Mouse (Mus musculus): ENCODE data around the gene Cdc25a.

The Cdc25a gene

GRCm38 (mm10) chr9:109892651-109893250 is 17.4 kb downstream of the Cdc25a start:
- peak; percentile 69 to 77 for DNase-seq (ENCODE audit: low read depth in 2 of 2, low spot score in 2 of 2)

- peak; percentile 23 to 36 for DNase-seq (ENCODE audit: low read depth in 2 of 2, low spot score in 2 of 2)
These were observed 19.2 kb downstream of the Cdc25a start for GRCm38 (mm10) chr9:109894413-109895090.

- DNase-seq (ENCODE audit: low read depth in 2 of 2, low spot score in 2 of 2) = no peak
These were observed 20.2 kb downstream of the Cdc25a start for GRCm38 (mm10) chr9:109895593-109895992.

GRCm38 (mm10) chr9:109896253-109897150 is 21.1 kb downstream of the Cdc25a start:
- DNase-seq (ENCODE audit: low read depth in 2 of 2, low spot score in 2 of 2) = no peak

- no peak for DNase-seq (ENCODE audit: low read depth in 2 of 2, low spot score in 2 of 2)
These were observed 22.6 kb downstream of the Cdc25a start for GRCm38 (mm10) chr9:109898027-109898426.

GRCm38 (mm10) chr9:109899361-109899760 is 24.0 kb downstream of the Cdc25a start:
- no peak for DNase-seq (ENCODE audit: low read depth in 2 of 2, low spot score in 2 of 2)

- no peak for DNase-seq (ENCODE audit: low read depth in 2 of 2, low spot score in 2 of 2)
These were observed 24.4 kb downstream of the Cdc25a start for GRCm38 (mm10) chr9:109899774-109900173.

- no peak for DNase-seq (ENCODE audit: low read depth in 2 of 2, low spot score in 2 of 2)
These were observed 25.2 kb downstream of the Cdc25a start for GRCm38 (mm10) chr9:109900604-109901003.

- DNase-seq (ENCODE audit: low read depth in 2 of 2, low spot score in 2 of 2) = no peak
These were observed 26.9 kb downstream of the Cdc25a start for GRCm38 (mm10) chr9:109902246-109902645.

- DNase-seq (ENCODE audit: low read depth in 2 of 2, low spot score in 2 of 2) = no peak
These were observed 27.4 kb downstream of the Cdc25a start for GRCm38 (mm10) chr9:109902740-109903139.

- DNase-seq (ENCODE audit: low read depth in 2 of 2, low spot score in 2 of 2) = no peak
These were observed 31.9 kb downstream of the Cdc25a start for GRCm38 (mm10) chr9:109907300-109907699.

- DNase-seq (ENCODE audit: low read depth in 2 of 2, low spot score in 2 of 2) = no peak
These were observed 32.5 kb downstream of the Cdc25a start for GRCm38 (mm10) chr9:109907774-109908465.

GRCm38 (mm10) chr9:109909102-109909501 is 33.7 kb downstream of the Cdc25a start:
- no peak for DNase-seq (ENCODE audit: low read depth in 2 of 2, low spot score in 2 of 2)

- no peak for DNase-seq (ENCODE audit: low read depth in 2 of 2, low spot score in 2 of 2)
These were observed 34.5 kb downstream of the Cdc25a start for GRCm38 (mm10) chr9:109909926-109910325.

GRCm38 (mm10) chr9:109911779-109912178 is 36.4 kb downstream of the Cdc25a start:
- DNase-seq (ENCODE audit: low read depth in 2 of 2, low spot score in 2 of 2) = no peak

GRCm38 (mm10) chr9:109914269-109914926 is 39.0 kb downstream of the Cdc25a start:
- DNase-seq (ENCODE audit: low read depth in 2 of 2, low spot score in 2 of 2) = no peak

- no peak for DNase-seq (ENCODE audit: low read depth in 2 of 2, low spot score in 2 of 2)
These were observed 42.6 kb downstream of the Cdc25a start for GRCm38 (mm10) chr9:109917931-109918330.

- DNase-seq (ENCODE audit: low read depth in 2 of 2, low spot score in 2 of 2) = no peak
These were observed 53.8 kb downstream of the Cdc25a start for GRCm38 (mm10) chr9:109929131-109929530.

GRCm38 (mm10) chr9:109930063-109930462 is 54.7 kb downstream of the Cdc25a start:
- no peak for DNase-seq (ENCODE audit: low read depth in 2 of 2, low spot score in 2 of 2)

GRCm38 (mm10) chr9:109930752-109931151 is 55.4 kb downstream of the Cdc25a start:
- DNase-seq (ENCODE audit: low read depth in 2 of 2, low spot score in 2 of 2) = no peak
